Mouse (Mus musculus) hindbrain, embryonic 15.5 days (tissue): ENCODE measurements around the gene Hnf1b. TPM values are rescaled to one million over a fixed set of nuclear protein-coding genes. Genes with fewer than 3 reads are reported as not detected.

Source experiments
- ATAC-seq: fragments of 200-750 bp; cut with Nextera tagmentation; 2 replicates; pipeline ENCODE4 v1.8.0; 2017; ENCODE audit warnings: low read depth, moderate number of reproducible peaks, moderate TSS enrichment; ENCODE audit not compliant: low FRiP score
- H3K27ac ChIP-seq: fragments of 300-500 bp; sonication (generic); replicated peaks from 2 replicates; pipeline ENCODE4 v1.5.1; 2015; ENCODE audit warnings: mild to moderate bottlenecking, inconsistent platforms
- H3K27me3 ChIP-seq: fragments of 300-500 bp; sonication (generic); 2 replicates; pipeline ENCODE4 v1.6.1; 2015; ENCODE audit warnings: control low read depth, inconsistent platforms
- H3K36me3 ChIP-seq: fragments of 300-500 bp; sonication (generic); 2 replicates; pipeline ENCODE4 v1.6.1; 2015; ENCODE audit warnings: control low read depth, inconsistent platforms
- H3K4me1 ChIP-seq: fragments of 300-500 bp; sonication (generic); replicated peaks from 2 replicates; pipeline ENCODE4 v1.6.1; 2015; ENCODE audit warnings: control low read depth, inconsistent platforms
- H3K4me2 ChIP-seq: fragments of 300-500 bp; sonication (generic); 2 replicates; pipeline ENCODE4 v1.6.1; 2015; ENCODE audit warnings: moderate library complexity, mild to moderate bottlenecking, inconsistent platforms
- H3K4me3 ChIP-seq: fragments of 300-500 bp; sonication (generic); 2 replicates; pipeline ENCODE4 v1.5.1; 2015; ENCODE audit warnings: mild to moderate bottlenecking, inconsistent platforms
- H3K9ac ChIP-seq: fragments of 300-500 bp; sonication (generic); 2 replicates; pipeline ENCODE4 v1.6.1; 2015; ENCODE audit warnings: inconsistent platforms
- H3K9me3 ChIP-seq: fragments of 300-500 bp; sonication (generic); 2 replicates; pipeline ENCODE4 v1.6.1; 2016; ENCODE audit warnings: control low read depth, inconsistent platforms
- WGBS: fragments of 180-500 bp; shearing (Covaris S2); methylation state at CpG from one replicate; pipeline ENCODE4 v1.1.7; 2015; 5-methylcytosine and 5-hydroxymethylcytosine counted together
- polyA plus RNA-seq: library from polyadenylated mRNA; unstranded; fragments of >200 nt; fragmentation: Nextera tagmentation; extraction: Ambion mirVana; gene quantifications from 2 replicates; pipeline ENCODE4 v1.2.1, GENCODE M21; 2015

The Hnf1b gene
- polyA plus RNA-seq, 1 experiment from 2014 or later: 0.26 TPM

DNA sequence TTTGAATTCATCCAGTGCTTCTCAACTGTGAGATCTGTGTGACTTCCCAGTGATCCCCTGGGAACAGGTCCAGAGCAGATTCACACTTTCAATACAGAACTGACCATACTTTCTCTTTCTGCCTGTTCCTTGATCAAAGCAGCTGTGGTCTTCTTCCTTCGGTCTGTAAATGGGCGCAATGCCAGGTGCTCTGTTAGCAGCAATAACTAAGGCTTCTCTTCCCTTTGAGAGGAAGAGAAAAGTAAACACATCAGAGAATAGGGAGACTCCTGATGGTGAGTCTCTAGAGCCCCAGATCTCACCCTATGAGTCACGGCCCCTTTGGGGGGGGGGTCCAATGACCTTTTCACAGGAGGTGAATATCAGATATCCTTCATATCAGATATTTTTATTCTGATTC is 29.3 kb downstream of the Hnf1b start:
- no peak overlapping the region for H3K27ac ChIP-seq
- WGBS: 68% methylated on average over 3 of the region's 3 CpGs
- ATAC-seq: no peak
- H3K4me1 ChIP-seq: no peaks in the 10 kb centered on the region
- no peaks in the 10 kb centered on the region for H3K36me3 ChIP-seq
- H3K4me3 ChIP-seq: no peak overlapping the region
- no peak overlapping the region for H3K4me2 ChIP-seq
- no peaks in the 10 kb centered on the region for H3K27me3 ChIP-seq
- H3K9me3 ChIP-seq: no peaks in the 10 kb centered on the region
- H3K9ac ChIP-seq: no peak overlapping the region

DNA sequence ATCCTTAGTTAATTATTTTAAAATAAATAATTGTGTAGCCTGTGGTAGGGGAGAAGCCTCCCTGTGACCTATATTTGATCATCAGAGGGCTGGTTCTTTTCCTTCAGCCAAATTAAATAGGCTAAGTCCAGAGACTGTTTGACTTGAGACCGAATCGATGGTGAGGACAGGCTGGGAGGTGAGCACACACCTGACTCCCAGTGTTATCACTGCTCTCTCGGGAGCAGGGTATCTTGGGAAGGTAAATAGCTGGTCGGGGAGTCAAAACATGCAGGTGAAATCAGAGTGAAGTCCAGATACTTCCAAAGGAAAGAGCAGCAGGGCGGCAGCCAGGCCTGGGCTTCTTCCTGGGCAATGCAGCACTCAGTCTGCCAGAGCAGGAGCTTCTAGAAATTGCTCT is 31.6 kb downstream of the Hnf1b start:
- Histone ChIP-seq H3K4me1 (no peaks in the 10 kb centered on the region), H3K36me3 (no peaks in the 10 kb centered on the region), H3K9me3 (no peaks in the 10 kb centered on the region), H3K9ac (no peak overlapping the region), H3K4me2 (no peak overlapping the region), H3K4me3 (no peak overlapping the region), H3K27me3 (no peaks in the 10 kb centered on the region), H3K27ac (no peak overlapping the region)
- ATAC-seq: no peak
- 85% methylated on average over 5 of the region's 5 CpGs for WGBS

GRCm38 (mm10) chr11:83882552-83882951 is 32.7 kb downstream of the Hnf1b start:
- Histone ChIP-seq H3K4me2 (no peak overlapping the region), H3K36me3 (no peaks in the 10 kb centered on the region), H3K4me3 (no peak overlapping the region), H3K27me3 (no peaks in the 10 kb centered on the region), H3K4me1 (no peaks in the 10 kb centered on the region), H3K9ac (no peak overlapping the region), H3K27ac (no peak overlapping the region), H3K9me3 (no peaks in the 10 kb centered on the region)
- 36% methylated on average over 6 of the region's 6 CpGs for WGBS
- ATAC-seq: no peak

GRCm38 (mm10) chr11:83883074-83883473 is 33.2 kb downstream of the Hnf1b start:
- no peaks in the 10 kb centered on the region for H3K4me1 ChIP-seq
- no peak overlapping the region for H3K9ac ChIP-seq
- WGBS: 82% methylated on average over 6 of the region's 6 CpGs
- ATAC-seq: no peak
- H3K36me3 ChIP-seq: no peaks in the 10 kb centered on the region
- H3K9me3 ChIP-seq: no peaks in the 10 kb centered on the region
- no peak overlapping the region for H3K4me2 ChIP-seq
- no peak overlapping the region for H3K4me3 ChIP-seq
- no peak overlapping the region for H3K27ac ChIP-seq
- no peaks in the 10 kb centered on the region for H3K27me3 ChIP-seq

GRCm38 (mm10) chr11:83883812-83884211 is 33.9 kb downstream of the Hnf1b start:
- Histone ChIP-seq H3K27me3 (no peaks in the 10 kb centered on the region), H3K4me1 (no peaks in the 10 kb centered on the region), H3K9ac (no peak overlapping the region), H3K4me3 (no peak overlapping the region), H3K9me3 (no peaks in the 10 kb centered on the region), H3K36me3 (no peaks in the 10 kb centered on the region), H3K27ac (no peak overlapping the region), H3K4me2 (no peak overlapping the region)
- no peak for ATAC-seq
- WGBS: 90% methylated on average over 9 of the region's 9 CpGs

DNA sequence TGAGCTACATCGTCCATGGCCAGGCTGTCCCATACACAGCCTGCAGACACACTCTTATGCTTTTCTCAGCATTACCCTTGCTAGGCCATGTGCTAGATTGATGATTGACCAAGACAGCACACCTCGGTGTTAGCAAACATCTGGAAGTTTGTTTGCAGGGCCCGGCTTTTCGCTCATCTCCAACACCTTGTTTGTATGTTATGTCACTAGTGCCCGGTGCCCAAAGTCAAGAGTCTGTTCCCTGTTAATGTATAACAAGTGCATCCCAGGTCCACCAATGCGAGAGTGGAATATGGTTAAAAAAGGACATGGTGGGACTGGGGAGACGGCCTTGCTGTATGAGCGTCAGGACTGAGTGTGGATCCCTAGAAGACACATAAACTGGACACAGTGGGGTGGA is 35.3 kb downstream of the Hnf1b start:
- Histone ChIP-seq H3K27me3 (no peaks in the 10 kb centered on the region), H3K36me3 (no peaks in the 10 kb centered on the region), H3K9me3 (no peaks in the 10 kb centered on the region), H3K4me3 (no peak overlapping the region), H3K4me2 (no peak overlapping the region), H3K4me1 (no peaks in the 10 kb centered on the region), H3K27ac (no peak overlapping the region), H3K9ac (no peak overlapping the region)
- WGBS: 93% methylated on average over 8 of the region's 8 CpGs
- no peak for ATAC-seq

- no peak overlapping the region for H3K4me3 ChIP-seq
- no peaks in the 10 kb centered on the region for H3K4me1 ChIP-seq
- no peaks in the 10 kb centered on the region for H3K27me3 ChIP-seq
- H3K9ac ChIP-seq: no peak overlapping the region
- H3K36me3 ChIP-seq: no peaks in the 10 kb centered on the region
- no peak overlapping the region for H3K27ac ChIP-seq
- no peaks in the 10 kb centered on the region for H3K9me3 ChIP-seq
- WGBS: 85% methylated on average over 3 of the region's 3 CpGs
- no peak overlapping the region for H3K4me2 ChIP-seq
- ATAC-seq: no peak
Observed at GRCm38 (mm10) chr11:83886746-83887145, 36.9 kb downstream of the Hnf1b start.

DNA sequence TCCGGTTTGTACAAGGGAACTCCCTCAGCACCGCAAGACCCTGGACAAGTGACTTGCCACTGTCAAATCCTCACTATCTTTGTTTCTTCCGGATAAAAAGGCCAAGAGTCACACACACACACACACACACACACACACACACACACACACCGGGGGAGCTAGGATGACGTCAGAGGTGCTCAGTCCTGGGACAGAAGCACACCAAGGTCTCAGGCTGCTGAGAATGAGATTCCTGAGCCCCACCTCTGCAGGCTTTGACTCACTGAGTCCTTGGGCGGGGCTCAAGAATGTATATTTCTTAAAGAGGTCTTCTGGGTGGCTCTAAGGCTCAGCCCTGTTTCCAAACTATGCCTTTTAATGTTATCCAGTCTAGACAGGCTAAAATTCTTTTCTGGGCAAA is 41.5 kb downstream of the Hnf1b start:
- Histone ChIP-seq H3K9ac (no peak overlapping the region), H3K27ac (no peak overlapping the region), H3K27me3 (no peaks in the 10 kb centered on the region), H3K36me3 (no peaks in the 10 kb centered on the region), H3K9me3 (no peaks in the 10 kb centered on the region), H3K4me3 (no peak overlapping the region), H3K4me2 (no peak overlapping the region), H3K4me1 (no peaks in the 10 kb centered on the region)
- ATAC-seq: no peak
- WGBS: 61% methylated on average over 6 of the region's 6 CpGs

DNA sequence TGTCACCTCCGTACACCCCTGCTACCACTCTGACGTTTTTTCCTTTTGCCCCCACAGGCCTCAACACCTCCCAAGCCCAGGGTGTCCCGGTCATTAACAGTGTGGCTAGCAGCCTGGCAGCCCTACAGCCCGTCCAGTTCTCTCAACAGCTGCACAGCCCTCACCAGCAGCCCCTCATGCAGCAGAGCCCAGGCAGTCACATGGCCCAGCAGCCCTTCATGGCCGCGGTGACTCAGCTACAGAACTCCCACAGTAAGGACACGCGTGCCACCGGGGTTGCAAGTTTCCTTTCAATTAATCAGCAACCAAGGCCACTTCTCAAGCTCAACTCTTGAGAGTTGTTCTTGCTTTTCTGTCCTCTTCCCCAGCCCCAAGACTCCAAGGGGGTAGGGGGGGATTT is 43.5 kb downstream of the Hnf1b start:
- Histone ChIP-seq H3K4me3 (no peak overlapping the region), H3K9me3 (no peaks in the 10 kb centered on the region), H3K27me3 (no peaks in the 10 kb centered on the region), H3K9ac (no peak overlapping the region), H3K4me1 (no peaks in the 10 kb centered on the region), H3K4me2 (no peak overlapping the region), H3K27ac (no peak overlapping the region), H3K36me3 (no peaks in the 10 kb centered on the region)
- WGBS: 78% methylated on average over 9 of the region's 9 CpGs
- ATAC-seq: no peak

DNA sequence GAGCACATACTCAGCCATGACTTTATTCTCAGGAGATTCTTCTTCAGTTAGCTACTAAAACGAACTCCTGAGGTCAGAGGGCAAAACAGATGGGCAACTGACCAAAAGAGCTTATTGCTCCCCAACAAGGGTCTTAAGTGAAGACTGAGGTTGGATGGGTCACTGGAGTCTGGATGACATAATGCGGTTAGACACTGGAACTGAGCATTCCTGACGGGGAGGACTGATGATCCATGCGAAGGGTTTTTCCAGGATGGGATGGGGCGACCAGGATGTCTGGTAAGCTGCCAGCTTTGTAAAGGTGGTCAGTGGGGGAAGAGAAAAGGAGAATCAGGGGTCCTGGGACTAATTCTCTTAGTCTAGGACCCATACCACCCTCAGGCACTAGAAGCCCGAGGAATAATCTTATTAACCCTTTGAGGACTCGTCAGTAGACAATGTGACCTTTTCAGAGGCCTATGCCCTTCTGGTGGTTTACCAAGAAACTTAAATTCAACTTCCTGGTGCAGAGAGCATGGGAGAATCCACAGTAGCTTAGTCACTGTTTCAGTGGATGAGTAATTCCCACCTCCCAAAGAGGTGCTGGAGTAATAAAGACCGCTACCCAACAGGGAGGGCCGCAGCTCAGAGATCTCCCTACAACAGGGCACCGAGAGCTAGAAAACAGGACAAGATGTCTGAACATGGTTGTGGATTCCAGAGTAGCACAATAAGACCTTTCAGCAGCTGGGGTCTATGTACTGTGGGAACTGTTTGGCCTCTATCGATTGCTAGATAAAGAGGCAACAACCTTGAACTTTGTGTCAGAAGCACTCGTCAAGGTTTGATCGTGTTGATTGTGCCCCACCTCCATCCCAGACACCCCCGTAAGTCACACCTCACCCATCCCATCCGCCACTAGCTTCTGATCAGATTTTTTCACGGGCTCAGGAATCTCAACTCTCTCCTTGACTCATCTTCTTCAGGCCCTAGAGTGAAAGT is 46.9 kb downstream of the Hnf1b start:
- Histone ChIP-seq H3K9ac (no peak overlapping the region), H3K4me3 (no peak overlapping the region), H3K9me3 (no peaks in the 10 kb centered on the region), H3K27me3 (no peaks in the 10 kb centered on the region), H3K27ac (no peak overlapping the region), H3K36me3 (no peaks in the 10 kb centered on the region), H3K4me1 (no peaks in the 10 kb centered on the region), H3K4me2 (no peak overlapping the region)
- no peak for ATAC-seq
- 87% methylated on average over 16 of the region's 16 CpGs for WGBS

- no peaks in the 10 kb centered on the region for H3K36me3 ChIP-seq
- no peaks in the 10 kb centered on the region for H3K27me3 ChIP-seq
- H3K9me3 ChIP-seq: no peaks in the 10 kb centered on the region
- ATAC-seq: no peak
- no peaks in the 10 kb centered on the region for H3K4me1 ChIP-seq
- no peak overlapping the region for H3K4me3 ChIP-seq
- WGBS: 76% methylated on average over 7 of the region's 7 CpGs
- no peak overlapping the region for H3K9ac ChIP-seq
- no peak overlapping the region for H3K27ac ChIP-seq
- H3K4me2 ChIP-seq: no peak overlapping the region
Observed at GRCm38 (mm10) chr11:83897569-83897968, 47.7 kb downstream of the Hnf1b start.

DNA sequence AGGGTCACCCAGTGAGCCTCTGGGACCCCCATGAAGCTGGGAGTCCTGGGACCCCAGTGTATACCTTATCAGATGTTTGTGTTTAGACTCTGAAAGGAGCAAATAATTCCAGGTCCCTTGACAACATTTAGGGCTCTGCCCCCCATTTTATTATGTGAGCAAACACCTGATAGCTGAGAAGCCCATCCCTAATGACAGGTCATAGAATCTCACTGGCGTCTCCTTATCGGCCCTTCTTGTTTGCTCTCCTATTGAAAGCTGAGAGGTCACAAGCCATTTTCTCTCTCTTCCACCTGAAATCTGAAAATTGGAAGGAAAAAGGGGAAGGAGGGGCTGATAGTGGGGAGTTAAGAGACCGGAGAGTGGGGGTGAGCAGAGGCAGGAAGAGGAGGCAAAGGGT is 52.9 kb downstream of the Hnf1b start:
- Histone ChIP-seq H3K27me3 (no peaks in the 10 kb centered on the region), H3K36me3 (no peaks in the 10 kb centered on the region), H3K9ac (no peak overlapping the region), H3K4me3 (no peak overlapping the region), H3K4me2 (no peak overlapping the region), H3K27ac (no peak overlapping the region), H3K4me1 (no peaks in the 10 kb centered on the region), H3K9me3 (no peaks in the 10 kb centered on the region)
- WGBS: 84% methylated on average over 3 of the region's 3 CpGs
- ATAC-seq: no peak

GRCm38 (mm10) chr11:83905756-83906155 is 55.9 kb downstream of the Hnf1b start:
- WGBS: 65% methylated on average over 5 of the region's 5 CpGs

More at GRCm38 (mm10) chr11:83905756-83906155, 55.9 kb downstream of the Hnf1b start:
- H3K4me3 ChIP-seq: no peak overlapping the region
- H3K9ac ChIP-seq: no peak overlapping the region
- H3K27ac ChIP-seq: no peak overlapping the region
- no peak for ATAC-seq
- no peaks in the 10 kb centered on the region for H3K27me3 ChIP-seq
- H3K4me2 ChIP-seq: no peak overlapping the region
- H3K9me3 ChIP-seq: no peaks in the 10 kb centered on the region
- no peaks in the 10 kb centered on the region for H3K4me1 ChIP-seq
- no peaks in the 10 kb centered on the region for H3K36me3 ChIP-seq
